Mouse (Mus musculus): ENCODE results near the gene Srsf3.

DNA sequence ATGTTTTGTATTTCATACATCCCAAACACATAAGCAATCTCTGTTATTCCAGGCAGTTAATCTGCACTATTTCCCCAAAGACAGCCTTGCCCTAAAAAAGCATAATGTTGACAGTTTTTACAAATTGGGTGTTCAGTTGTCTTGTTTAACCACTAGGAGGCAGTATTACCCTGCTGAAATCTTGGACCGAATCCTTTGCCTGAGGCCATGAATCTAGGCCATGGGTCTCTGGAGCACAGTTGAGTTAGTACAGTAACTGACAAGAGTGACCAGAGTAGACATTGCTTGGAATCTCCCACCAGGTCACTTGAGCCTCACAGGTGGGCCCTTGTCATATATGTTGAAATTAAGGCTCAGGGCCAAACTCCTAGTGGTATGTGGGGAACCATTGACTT is 12.5 kb downstream of the Srsf3 start:
- TF ChIP-seq GATA1 (IDR thresholded peaks at IDR 0.05; ENCODE audit: borderline replicate concordance, low read length) (no peak), FLI1 (IDR thresholded peaks at IDR 0.05; ENCODE audit: low read length) (no peak)

Measured in megakaryocyte, embryonic 14.5 days (primary cell).